Mouse (Mus musculus) MEL (cell line): ENCODE results near the gene Pde11a.

Experiments
- CTCF ChIP-seq, 3 experiments: IDR thresholded peaks in 2 of 3; conservative IDR thresholded peaks in 1 of 3; 2 replicates each; pipeline ENCODE4 v1.5.1; 2011 to 2012; ENCODE audit warnings: low read length in 3 of 3, low read depth in 2 of 3, mild to moderate bottlenecking in 2 of 3, improper control_type of control experiment in 1 of 3, inconsistent platforms in 1 of 3, mixed read lengths in 1 of 3, moderate library complexity in 1 of 3; ENCODE audit not compliant: control insufficient read depth in 1 of 3, insufficient read depth in 1 of 3, poor library complexity in 1 of 3, severe bottlenecking in 1 of 3
- NELFE ChIP-seq: IDR thresholded peaks from 2 replicates; pipeline ENCODE4 v1.6.1; 2011; ENCODE audit warnings: low read depth, low read length, improper control_type of control experiment
- POLR2A ChIP-seq, 2 experiments: IDR thresholded peaks; 2 replicates each; pipeline ENCODE4 v1.6.1; 2011 to 2012; ENCODE audit warnings: low read length in 2 of 2, mild to moderate bottlenecking in 2 of 2, control low read depth in 1 of 2, improper control_type of control experiment in 1 of 2, low read depth in 1 of 2, moderate library complexity in 1 of 2; ENCODE audit not compliant: control insufficient read depth in 1 of 2, insufficient read depth in 1 of 2, poor library complexity in 1 of 2
- TCF12 ChIP-seq: IDR thresholded peaks from 2 replicates; pipeline ENCODE4 v1.6.1; 2014; ENCODE audit warnings: low read depth, mild to moderate bottlenecking, inconsistent platforms, low read length, improper control_type of control experiment, moderate library complexity
- ZKSCAN1 ChIP-seq: IDR thresholded peaks from 2 replicates; pipeline ENCODE4 v1.6.1; 2012; ENCODE audit warnings: low read depth, mild to moderate bottlenecking, inconsistent platforms, low read length, improper control_type of control experiment, moderate library complexity

GRCm38 (mm10) chr2:75994841-75995240, 343.7 kb downstream of the Pde11a start:
- no peak for TF ChIP-seq CTCF (IDR thresholded peaks at IDR 0.05 in 2 of 3, conservative IDR thresholded peaks at IDR 0.05 in 1 of 3; ENCODE audit: control insufficient read depth in 1 of 3, insufficient read depth in 1 of 3, low read depth in 2 of 3, low read length in 3 of 3, poor library complexity in 1 of 3, severe bottlenecking in 1 of 3)
- no peak for TF ChIP-seq TCF12
- TF ChIP-seq ZKSCAN1 = no peak
- TF ChIP-seq NELFE = no peak
- TF ChIP-seq POLR2A (IDR thresholded peaks at IDR 0.05; ENCODE audit: control insufficient read depth in 1 of 2, insufficient read depth in 1 of 2, low read depth in 1 of 2, low read length in 2 of 2, poor library complexity in 1 of 2) = no peak
